Mouse (Mus musculus): ENCODE results near the gene Taf3.

GRCm38 (mm10) chr2:9955576-9956535, 92.5 kb downstream of the Taf3 start:
- TF ChIP-seq POLR2A (IDR thresholded peaks at IDR 0.05; ENCODE audit: low read depth, low read length) (no peak), CTCF (conservative IDR thresholded peaks at IDR 0.05 in 1 of 2, IDR thresholded peaks at IDR 0.05 in 1 of 2; ENCODE audit: low read depth in 2 of 2, low read length in 2 of 2) (no peak), ELF1 (IDR thresholded peaks at IDR 0.05; ENCODE audit: low read depth, low read length) (no peak), RCOR1 (conservative IDR thresholded peaks at IDR 0.05; ENCODE audit: low read depth, low read length) (no peak), HCFC1 (IDR thresholded peaks at IDR 0.05; ENCODE audit: low read depth, low read length) (no peak), ZKSCAN1 (IDR thresholded peaks at IDR 0.05; ENCODE audit: borderline replicate concordance, low read depth, low read length) (no peak), KAT2A (IDR thresholded peaks at IDR 0.05; ENCODE audit: insufficient replicate concordance, low read length) (no peak), CHD2 (IDR thresholded peaks at IDR 0.05; ENCODE audit: low read length) (no peak), EP300 (IDR thresholded peaks at IDR 0.05; ENCODE audit: low read length) (no peak), UBTF (IDR thresholded peaks at IDR 0.05; ENCODE audit: low read depth, low read length) (no peak), MAFK (IDR thresholded peaks at IDR 0.05; ENCODE audit: insufficient replicate concordance, low read length) (no peak), SMC3 (IDR thresholded peaks at IDR 0.05; ENCODE audit: low read depth, low read length) (no peak), E2F4 (IDR thresholded peaks at IDR 0.05; ENCODE audit: insufficient replicate concordance, low read depth, low read length) (no peak)
